Mouse (Mus musculus) brain, embryonic 14.5 days (tissue): ENCODE results near the gene Sirt7. TPM values are rescaled to one million over a fixed set of nuclear protein-coding genes. Genes with fewer than 3 reads are reported as not detected.

Source experiments
- DNase-seq: peaks from one replicate; pipeline ENCODE4 v3.0.0-alpha.2; 2011; ENCODE audit warnings: low read depth
- CTCF ChIP-seq: fragments of 200-500 bp; IDR thresholded peaks from 2 replicates; pipeline ENCODE4 v1.5.1; 2012; ENCODE audit warnings: inconsistent platforms, mild to moderate bottlenecking, moderate library complexity, borderline replicate concordance; ENCODE audit not compliant: insufficient read depth, insufficient read length; ENCODE audit errors: extremely low read depth
- POLR2A ChIP-seq: fragments of 200-500 bp; IDR thresholded peaks from 2 replicates; pipeline ENCODE4 v1.6.1; 2012; ENCODE audit warnings: mild to moderate bottlenecking, inconsistent platforms, borderline replicate concordance; ENCODE audit not compliant: poor library complexity, insufficient read depth, insufficient read length, severe bottlenecking; ENCODE audit errors: extremely low read depth
- polyA plus RNA-seq: library from polyadenylated mRNA; depleted of rRNA; stranded (reverse); fragments of >200 nt; gene quantifications from 2 replicates; pipeline ENCODE4 v1.2.3, GENCODE M21; 2012

Sirt7 gene
- polyA plus RNA-seq, 1 experiment = 59.4 TPM

GRCm38 (mm10) chr11:120613976-120614375 lies 11.1 kb downstream of the Sirt7 start:
- no peak for DNase-seq

GRCm38 (mm10) chr11:120613481-120613972 lies 11.5 kb downstream of the Sirt7 start:
- no peak for DNase-seq
- TF ChIP-seq POLR2A (no peak), CTCF (no peak)

More at GRCm38 (mm10) chr11:120613976-120614375, 11.1 kb downstream of the Sirt7 start:
- TF ChIP-seq CTCF = no peak
- no peak for TF ChIP-seq POLR2A

- no peak for TF ChIP-seq POLR2A
- TF ChIP-seq CTCF = peak; percentile 76
- peak; percentile 55 for DNase-seq
These were observed 12.3 kb downstream of the Sirt7 start for GRCm38 (mm10) chr11:120612763-120613162.

GRCm38 (mm10) chr11:120610477-120611046 lies 14.5 kb downstream of the Sirt7 start:
- TF ChIP-seq CTCF (no peak), POLR2A (no peak)
- no peak for DNase-seq

- TF ChIP-seq POLR2A = no peak
- TF ChIP-seq CTCF = no peak
- DNase-seq = no peak
These were observed 15.8 kb downstream of the Sirt7 start for GRCm38 (mm10) chr11:120609250-120609649.

- no peak for DNase-seq
- TF ChIP-seq POLR2A (no peak), CTCF (no peak)
These were observed 16.6 kb downstream of the Sirt7 start, which contains the start of gene Npb for GRCm38 (mm10) chr11:120608241-120609034. Gene Npb, plus strand, starts transcription at chr11:120608477.

GRCm38 (mm10) chr11:120606764-120607163 lies 18.3 kb downstream of the Sirt7 start:
- no peak for TF ChIP-seq CTCF
- no peak for TF ChIP-seq POLR2A
- DNase-seq = no peak

- TF ChIP-seq POLR2A (no peak), CTCF (no peak)
- DNase-seq = no peak
These were observed 19.4 kb downstream of the Sirt7 start for GRCm38 (mm10) chr11:120605667-120606066.

GRCm38 (mm10) chr11:120603545-120603944 lies 21.5 kb downstream of the Sirt7 start:
- no peak for DNase-seq
- TF ChIP-seq POLR2A (no peak), CTCF (no peak)

GRCm38 (mm10) chr11:120600716-120601115 lies 24.3 kb downstream of the Sirt7 start:
- DNase-seq = no peak
- TF ChIP-seq CTCF = no peak
- TF ChIP-seq POLR2A = no peak

GRCm38 (mm10) chr11:120598990-120599549 lies 26.0 kb downstream of the Sirt7 start:
- TF ChIP-seq CTCF = no peak
- TF ChIP-seq POLR2A = no peak
- no peak for DNase-seq
